Mouse (Mus musculus) liver, embryonic 14.5 days (tissue): ENCODE data around the gene Cnga1.
"Not testable (repeated sequence)": the region's sequence is repeated elsewhere in the genome, so short reads cannot be mapped to it uniquely, and the experiment has no call there.

ENCODE experiments used
- CTCF ChIP-seq: IDR thresholded peaks from 2 replicates; pipeline ENCODE4 v1.5.1; 2016; ENCODE audit warnings: antibody characterized with exemption, low read depth, control low read depth
- EP300 ChIP-seq: IDR thresholded peaks from 2 replicates; pipeline ENCODE4 v1.6.1; 2016; ENCODE audit warnings: antibody characterized with exemption, low read depth

- not testable (repeated sequence) for TF ChIP-seq CTCF, EP300
These were observed 64.5 kb downstream of the Cnga1 start for GRCm38 (mm10) chr5:72579599-72579998.
